Mouse (Mus musculus) neural tube, embryonic 15.5 days (tissue): ENCODE data around the gene Pycr2. TPM values are rescaled to one million over a fixed set of nuclear protein-coding genes. Genes with fewer than 3 reads are reported as not detected.
A peak's percentile ranks its signal among the peaks of the same experiment; 100 is the strongest.
"Not testable (repeated sequence)": the region's sequence is repeated elsewhere in the genome, so short reads cannot be mapped to it uniquely, and the experiment has no call there.

ENCODE experiments used
- ATAC-seq: fragments of 200-750 bp; cut with Nextera tagmentation; 2 replicates; pipeline ENCODE4 v1.8.0; 2017; ENCODE audit warnings: mild to moderate bottlenecking, moderate TSS enrichment, moderate library complexity; ENCODE audit not compliant: low FRiP score
- H3K27ac ChIP-seq: fragments of 300-500 bp; sonication (generic); replicated peaks from 2 replicates; pipeline ENCODE4 v1.5.1; 2015; ENCODE audit warnings: mild to moderate bottlenecking, inconsistent platforms
- H3K27me3 ChIP-seq: fragments of 300-500 bp; sonication (generic); replicated peaks from 2 replicates; pipeline ENCODE4 v1.6.1; 2015; ENCODE audit warnings: inconsistent platforms
- H3K36me3 ChIP-seq: fragments of 300-500 bp; sonication (generic); 2 replicates; pipeline ENCODE4 v1.6.1; 2015; ENCODE audit warnings: inconsistent platforms
- H3K4me1 ChIP-seq: fragments of 300-500 bp; sonication (generic); 2 replicates; pipeline ENCODE4 v1.6.1; 2015; ENCODE audit warnings: inconsistent platforms
- H3K4me2 ChIP-seq: fragments of 300-500 bp; sonication (generic); 2 replicates; pipeline ENCODE4 v1.6.1; 2015; ENCODE audit warnings: inconsistent platforms, mild to moderate bottlenecking, moderate library complexity
- H3K4me3 ChIP-seq: fragments of 300-500 bp; sonication (generic); replicated peaks from 2 replicates; pipeline ENCODE4 v1.5.1; 2015; ENCODE audit warnings: mild to moderate bottlenecking, inconsistent platforms
- H3K9ac ChIP-seq: fragments of 300-500 bp; sonication (generic); replicated peaks from 2 replicates; pipeline ENCODE4 v1.6.1; 2015; ENCODE audit warnings: mild to moderate bottlenecking, inconsistent platforms
- H3K9me3 ChIP-seq: fragments of 300-500 bp; sonication (generic); replicated peaks from 2 replicates; pipeline ENCODE4 v1.6.1; 2016; ENCODE audit warnings: inconsistent platforms
- WGBS: fragments of 180-500 bp; shearing (Covaris S2); methylation state at CpG from one replicate; pipeline ENCODE4 v1.1.7; 2015; ENCODE audit warnings: mixed read lengths; 5-methylcytosine and 5-hydroxymethylcytosine counted together
- polyA plus RNA-seq: library from polyadenylated mRNA; unstranded; fragments of >200 nt; fragmentation: Nextera tagmentation; extraction: Ambion mirVana; gene quantifications from 2 replicates; pipeline ENCODE4 v1.2.1, GENCODE M21; 2015

Pycr2 gene
- polyA plus RNA-seq, 1 experiment from 2014 or later: 73.7 TPM

DNA sequence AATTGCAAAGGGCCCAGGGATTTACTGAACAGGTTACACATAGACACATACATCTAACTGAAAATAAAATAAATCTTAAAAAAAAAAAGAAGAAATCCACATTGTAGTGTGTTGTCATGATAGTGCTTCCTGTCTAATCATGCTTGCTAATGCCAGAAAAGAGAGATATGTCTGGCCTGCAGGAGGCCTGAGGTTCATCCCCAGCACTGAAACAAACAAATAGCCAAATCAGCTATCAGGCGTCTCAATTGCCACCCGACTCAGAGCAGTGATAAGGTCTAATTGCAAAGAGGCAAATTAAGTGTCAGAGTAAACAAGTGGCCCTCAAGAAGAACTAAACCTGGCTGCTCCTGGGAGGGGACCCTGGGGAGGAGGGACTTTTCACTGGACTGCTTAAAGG lies 25.5 kb downstream of the Pycr2 start:
- Histone ChIP-seq H3K27ac (no peak overlapping the region), H3K9me3 (no peaks in the 10 kb centered on the region)
- WGBS: 41% methylated on average over 2 of the region's 2 CpGs

DNA sequence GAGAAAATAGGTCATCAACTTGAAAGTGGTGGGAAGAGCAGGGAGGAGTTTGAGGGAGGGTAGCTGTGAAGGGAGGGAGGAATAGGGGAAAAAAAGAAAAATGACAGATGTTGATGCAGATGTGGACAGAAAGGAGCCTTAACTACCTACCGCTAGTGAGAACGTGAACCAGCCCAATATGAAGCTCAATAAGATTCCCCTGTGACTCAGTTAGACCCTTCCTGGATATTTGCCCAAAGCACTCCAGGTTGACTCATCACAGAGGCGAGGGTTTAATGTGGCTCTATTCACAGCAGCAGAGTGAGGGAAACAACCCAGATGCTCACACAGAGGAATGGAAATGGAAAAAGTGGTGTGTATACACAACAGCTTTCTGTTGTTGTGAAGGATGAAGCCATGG lies 27.0 kb downstream of the Pycr2 start:
- Histone ChIP-seq H3K9me3 (no peaks in the 10 kb centered on the region), H3K27me3 (peaks cover 29% of the 10 kb centered on the region), H3K4me3 (no peak overlapping the region), H3K27ac (no peak overlapping the region), H3K9ac (no peak overlapping the region), H3K4me2 (no peak overlapping the region), H3K4me1 (no peaks in the 10 kb centered on the region), H3K36me3 (no peaks in the 10 kb centered on the region)
- ATAC-seq: no peak
- 41% methylated on average over 3 of the region's 3 CpGs for WGBS

More for the DNA sequence above, 25.5 kb downstream of the Pycr2 start:
- H3K9ac ChIP-seq: no peak overlapping the region
- ATAC-seq: no peak
- H3K27me3 ChIP-seq: peaks cover 14% of the 10 kb centered on the region
- H3K4me2 ChIP-seq: no peak overlapping the region
- H3K36me3 ChIP-seq: no peaks in the 10 kb centered on the region
- H3K4me1 ChIP-seq: no peaks in the 10 kb centered on the region
- H3K4me3 ChIP-seq: no peak overlapping the region

DNA sequence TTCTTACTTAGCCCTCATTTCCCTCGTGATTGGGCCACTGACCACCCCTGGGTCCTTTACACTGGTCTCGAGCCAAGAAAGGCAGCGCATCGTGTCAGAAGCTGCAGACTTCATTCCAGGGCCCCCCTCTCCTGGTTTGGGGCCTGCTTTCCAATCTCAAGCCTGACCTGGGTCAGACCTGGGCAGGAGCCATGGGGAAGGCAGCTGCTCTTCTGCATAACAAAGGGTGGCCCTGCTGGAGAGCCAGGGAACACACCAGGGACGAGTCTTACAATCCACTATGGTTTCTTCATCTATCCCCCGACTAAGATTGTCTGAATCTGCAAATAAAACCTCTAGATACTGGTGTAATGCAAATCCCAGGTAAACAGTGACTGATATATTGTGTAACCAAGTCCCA lies 29.6 kb downstream of the Pycr2 start:
- no peak overlapping the region for H3K9ac ChIP-seq
- no peaks in the 10 kb centered on the region for H3K9me3 ChIP-seq
- ATAC-seq: no peak
- WGBS: 10% methylated on average over 6 of the region's 6 CpGs
- peaks cover 42% of the 10 kb centered on the region for H3K27me3 ChIP-seq
- no peak overlapping the region for H3K4me3 ChIP-seq
- no peak overlapping the region for H3K27ac ChIP-seq
- no peaks in the 10 kb centered on the region for H3K36me3 ChIP-seq
- 0 out of 2 replicates have a peak, but pooled peaks cover 6% of the 10 kb centered on the region for H3K4me1 ChIP-seq
- H3K4me2 ChIP-seq: no peak overlapping the region

DNA sequence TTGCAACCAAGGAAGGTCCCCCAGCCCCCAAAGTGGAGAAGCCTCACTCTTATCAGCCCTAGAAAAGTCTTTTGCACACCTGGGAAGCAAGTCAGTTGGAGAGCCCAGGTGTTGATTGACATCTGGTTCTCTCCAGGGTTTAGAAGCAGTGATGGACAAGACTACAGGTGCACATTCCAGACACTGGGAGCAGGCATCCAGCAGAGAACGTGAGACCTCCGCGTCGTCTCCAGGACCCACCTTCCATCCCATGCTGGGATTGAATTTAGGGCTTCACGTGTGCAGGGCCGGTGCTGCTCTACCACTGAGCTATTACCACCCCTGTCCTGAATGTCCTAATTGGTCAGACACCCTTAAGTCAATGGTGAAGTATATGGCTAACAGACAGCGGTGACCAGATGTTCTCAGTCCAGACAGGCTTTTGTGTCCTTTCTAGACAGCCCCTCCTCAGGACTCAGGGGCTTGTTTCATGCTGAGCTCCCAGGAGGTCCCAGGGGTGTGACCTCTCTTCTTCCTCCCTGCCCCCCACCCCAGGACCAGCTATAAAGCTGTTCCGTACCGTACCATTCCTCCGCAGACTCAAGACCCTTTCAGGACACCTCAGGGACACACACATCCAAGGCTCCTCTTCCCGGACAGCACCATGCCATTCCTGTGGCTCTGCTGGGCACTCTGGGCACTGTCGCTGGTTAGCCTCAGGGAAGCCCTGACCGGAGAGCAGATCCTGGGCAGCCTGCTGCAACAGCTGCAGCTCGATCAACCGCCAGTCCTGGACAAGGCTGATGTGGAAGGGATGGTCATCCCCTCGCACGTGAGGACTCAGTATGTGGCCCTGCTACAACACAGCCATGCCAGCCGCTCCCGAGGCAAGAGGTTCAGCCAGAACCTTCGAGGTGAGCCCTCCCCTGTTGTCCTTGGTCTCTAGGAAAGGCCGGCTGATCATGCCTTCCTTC lies 30.6 kb downstream of the Pycr2 start, which contains the start of gene Lefty1:
Gene Lefty1, plus strand, starts transcription at position 556 of the 953 bp plus-strand sequence.
- Histone ChIP-seq H3K4me1 (0 out of 2 replicates have a peak, but pooled peaks cover 6% of the 10 kb centered on the region), H3K9me3 (no peaks in the 10 kb centered on the region), H3K27me3 (peaks cover 42% of the 10 kb centered on the region), H3K4me2 (no peak within 1 kb of the TSS), H3K36me3 (no peaks in the 10 kb centered on the region), H3K27ac (no peak within 1 kb of the TSS), H3K9ac (no peak within 1 kb of the TSS), H3K4me3 (no peak within 1 kb of the TSS)
- no peak for ATAC-seq
- WGBS: 14% methylated on average over 21 of the region's 21 CpGs

DNA sequence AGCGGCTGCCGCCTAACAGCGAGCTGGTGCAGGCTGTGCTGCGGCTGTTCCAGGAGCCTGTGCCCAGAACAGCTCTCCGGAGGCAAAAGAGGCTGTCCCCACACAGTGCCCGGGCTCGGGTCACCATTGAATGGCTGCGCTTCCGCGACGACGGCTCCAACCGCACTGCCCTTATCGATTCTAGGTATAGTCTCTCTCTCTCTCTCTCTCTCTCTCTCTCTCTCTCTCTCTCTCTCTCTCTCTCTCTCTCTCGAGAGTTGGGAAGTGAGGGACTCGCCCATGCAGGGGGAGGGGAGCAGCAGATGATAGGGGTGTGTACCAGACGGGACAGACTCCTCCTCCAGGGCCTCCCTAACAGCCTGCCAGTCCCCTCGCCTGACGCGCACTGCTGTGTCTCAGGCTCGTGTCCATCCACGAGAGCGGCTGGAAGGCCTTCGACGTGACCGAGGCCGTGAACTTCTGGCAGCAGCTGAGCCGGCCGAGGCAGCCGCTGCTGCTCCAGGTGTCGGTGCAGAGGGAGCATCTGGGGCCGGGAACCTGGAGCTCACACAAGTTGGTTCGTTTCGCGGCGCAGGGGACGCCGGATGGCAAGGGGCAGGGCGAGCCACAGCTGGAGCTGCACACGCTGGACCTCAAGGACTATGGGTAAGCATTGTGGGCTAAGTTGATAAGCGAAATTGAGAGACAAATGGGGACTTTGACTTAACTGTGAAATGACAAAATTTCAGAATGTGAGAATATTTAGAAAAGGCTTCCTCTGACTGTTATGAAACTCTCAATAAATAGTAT lies 32.7 kb downstream of the Pycr2 start:
- H3K27ac ChIP-seq, H3K36me3 ChIP-seq, ATAC-seq, H3K9ac ChIP-seq, H3K9me3 ChIP-seq, H3K4me1 ChIP-seq: not testable (repeated sequence)
- Histone ChIP-seq H3K27me3 (peaks cover 57% of the 10 kb centered on the region), H3K4me2 (peak overlapping the region; percentile 47), H3K4me3 (peak overlapping the region; percentile 14)
- WGBS: 1% methylated on average over 38 of the region's 41 CpGs

GRCm38 (mm10) chr1:180937631-180938030 lies 33.5 kb downstream of the Pycr2 start:
- not testable (repeated sequence) for H3K27ac ChIP-seq, H3K4me3 ChIP-seq, H3K36me3 ChIP-seq, H3K4me2 ChIP-seq, ATAC-seq, H3K9me3 ChIP-seq, H3K9ac ChIP-seq
- Histone ChIP-seq H3K4me1 (peaks cover 16% of the 10 kb centered on the region), H3K27me3 (peaks cover 66% of the 10 kb centered on the region)
- WGBS: 25% methylated on average over 13 of the region's 13 CpGs

DNA sequence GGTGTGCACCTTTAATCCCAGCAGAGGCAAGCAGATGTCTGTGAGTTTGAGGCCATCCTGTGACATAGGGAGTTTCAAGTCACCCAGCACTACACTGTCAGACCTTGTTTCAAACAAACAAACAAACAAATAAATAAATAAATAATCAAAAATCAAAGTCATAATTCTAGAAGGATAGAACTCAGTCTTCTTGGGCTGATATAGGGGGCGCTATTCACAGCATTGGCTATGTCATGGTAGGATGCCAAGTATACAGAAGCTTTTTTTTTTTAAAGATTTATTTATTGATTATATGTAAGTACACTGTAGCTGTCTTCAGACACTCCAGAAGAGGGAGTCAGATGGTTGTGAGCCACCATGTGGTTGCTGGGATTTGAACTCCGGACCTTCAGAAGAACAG lies 34.7 kb downstream of the Pycr2 start:
- 78% methylated on average over 2 of the region's 2 CpGs for WGBS
- not testable (repeated sequence) for H3K9ac ChIP-seq, H3K36me3 ChIP-seq, H3K4me3 ChIP-seq, H3K4me2 ChIP-seq, ATAC-seq, H3K27ac ChIP-seq, H3K9me3 ChIP-seq
- peaks cover 69% of the 10 kb centered on the region for H3K27me3 ChIP-seq
- H3K4me1 ChIP-seq: peaks cover 18% of the 10 kb centered on the region

GRCm38 (mm10) chr1:180940776-180941460 lies 36.8 kb downstream of the Pycr2 start:
- H3K4me2 ChIP-seq: peak overlapping the region; percentile 93; the same call in 1 of the 2 replicates
- no peaks in the 10 kb centered on the region for H3K36me3 ChIP-seq
- 86% methylated on average over 7 of the region's 7 CpGs for WGBS
- peaks cover 25% of the 10 kb centered on the region for H3K4me1 ChIP-seq
- no peak overlapping the region for H3K27ac ChIP-seq
- H3K27me3 ChIP-seq: peaks cover 57% of the 10 kb centered on the region
- H3K9ac ChIP-seq: no peak overlapping the region
- no peak for ATAC-seq
- H3K4me3 ChIP-seq: no peak overlapping the region
- H3K9me3 ChIP-seq: no peaks in the 10 kb centered on the region

- ATAC-seq: no peak
- Histone ChIP-seq H3K9me3 (no peaks in the 10 kb centered on the region), H3K27ac (no peak overlapping the region), H3K4me3 (peak overlapping the region; percentile 53), H3K4me2 (peak overlapping the region; percentile 93), H3K4me1 (peaks cover 28% of the 10 kb centered on the region), H3K36me3 (no peaks in the 10 kb centered on the region), H3K27me3 (peaks cover 52% of the 10 kb centered on the region), H3K9ac (peak overlapping the region; percentile 36)
- 3% methylated on average over 18 of the region's 18 CpGs for WGBS
Measured at GRCm38 (mm10) chr1:180941726-180942125, 37.6 kb downstream of the Pycr2 start.

GRCm38 (mm10) chr1:180942166-180943031 lies 38.3 kb downstream of the Pycr2 start, which contains the start of gene Tmem63a:
Gene Tmem63a, plus strand, starts transcription at chr1:180942344.
- H3K4me1 ChIP-seq: peaks cover 25% of the 10 kb centered on the region
- H3K9me3 ChIP-seq: no peaks in the 10 kb centered on the region
- no peaks in the 10 kb centered on the region for H3K36me3 ChIP-seq
- peaks cover 50% of the 10 kb centered on the region for H3K27me3 ChIP-seq
- peak within 1 kb of the TSS; percentile 93 for H3K4me2 ChIP-seq
- ATAC-seq: peak; percentile 42; the same call in 1 of the 2 replicates
- under 1% methylated on average over 73 of the region's 73 CpGs for WGBS
- H3K9ac ChIP-seq: peak within 1 kb of the TSS; percentile 36
- peak within 1 kb of the TSS; percentile 53 for H3K4me3 ChIP-seq
- no peak within 1 kb of the TSS; the same call in 1 of the 2 replicates for H3K27ac ChIP-seq
